Mouse (Mus musculus) adrenal gland, postnatal 10 days (tissue): ENCODE measurements around the gene Ptprk. TPM values are rescaled to one million over a fixed set of nuclear protein-coding genes. Genes with fewer than 3 reads are reported as not detected.

ENCODE experiments used
- DNase-seq: peaks from one replicate; pipeline ENCODE4 v3.0.0; 2021; ENCODE audit warnings: mixed read lengths
- total RNA-seq, 2 experiments: library from RNA; stranded (reverse); gene quantifications; 2 replicates each; pipeline ENCODE4 v1.2.3; 2021

Gene Ptprk
- total RNA-seq, 2 experiments from 2014 or later = 21.8 to 24.1 TPM

DNA sequence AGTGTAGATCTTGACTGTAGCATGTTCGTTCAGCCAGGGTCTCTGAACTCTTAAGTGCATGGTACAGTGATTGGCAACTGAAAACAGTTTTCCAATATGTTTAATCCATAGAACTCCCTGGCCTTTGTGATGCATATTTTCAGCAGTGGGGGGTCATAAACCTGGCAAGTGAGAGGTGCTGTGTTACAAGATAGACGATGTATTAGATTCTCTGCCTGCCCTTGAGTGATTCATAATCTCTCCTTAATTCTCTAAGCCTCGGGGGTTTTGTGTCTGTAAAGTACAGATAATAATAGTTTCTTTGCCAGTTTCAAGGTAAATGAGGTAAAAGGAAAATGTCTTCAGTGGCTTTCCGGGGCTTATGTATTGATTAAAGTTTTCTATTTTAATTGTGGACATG lies 475.9 kb downstream of the Ptprk start:
- DNase-seq = no peak

DNA sequence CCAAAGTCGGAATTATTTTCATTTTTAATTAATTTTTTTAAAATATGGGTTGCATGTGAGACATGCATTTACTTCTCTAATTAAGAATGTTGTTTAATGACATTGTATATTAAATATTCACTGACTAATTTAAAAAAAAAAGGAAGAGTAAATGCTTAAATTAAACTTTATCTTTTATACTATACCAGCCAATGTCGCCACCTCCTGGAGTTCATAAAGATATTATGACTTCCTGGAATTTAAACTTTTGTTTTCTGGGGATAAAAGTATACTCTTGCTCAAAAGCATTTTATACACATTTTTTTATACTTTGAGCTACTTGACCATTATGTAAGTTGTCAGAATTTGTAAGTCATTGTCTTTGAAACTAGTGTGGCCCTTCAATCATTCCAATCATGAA lies 477.4 kb downstream of the Ptprk start:
- DNase-seq = no peak

DNA sequence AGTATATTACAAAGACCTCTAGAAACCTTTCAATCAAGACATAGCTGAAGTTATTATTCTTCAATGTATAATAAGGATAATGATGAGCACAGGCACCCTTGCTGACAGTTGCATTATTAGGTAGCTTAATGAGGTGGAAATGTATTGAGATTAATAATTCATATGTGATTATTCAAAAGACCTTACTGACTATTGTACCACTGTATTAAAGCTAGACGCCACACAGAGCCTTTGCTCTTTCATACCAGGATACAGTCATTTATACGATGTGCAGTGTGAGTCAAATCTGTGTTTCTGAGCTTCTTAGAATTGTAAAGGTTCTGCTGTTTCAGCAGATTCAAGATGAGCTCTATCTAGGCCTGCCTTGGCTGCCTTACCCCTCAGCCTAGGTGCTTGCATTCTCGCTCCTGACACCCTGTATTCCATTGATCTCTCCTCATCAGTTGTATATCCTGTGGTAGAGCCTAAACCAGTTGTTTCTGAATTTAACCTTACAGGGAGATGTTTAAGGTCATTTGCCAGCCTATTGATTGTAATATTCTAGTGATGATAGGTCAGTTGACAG lies 489.6 kb downstream of the Ptprk start:
- no peak for DNase-seq

DNA sequence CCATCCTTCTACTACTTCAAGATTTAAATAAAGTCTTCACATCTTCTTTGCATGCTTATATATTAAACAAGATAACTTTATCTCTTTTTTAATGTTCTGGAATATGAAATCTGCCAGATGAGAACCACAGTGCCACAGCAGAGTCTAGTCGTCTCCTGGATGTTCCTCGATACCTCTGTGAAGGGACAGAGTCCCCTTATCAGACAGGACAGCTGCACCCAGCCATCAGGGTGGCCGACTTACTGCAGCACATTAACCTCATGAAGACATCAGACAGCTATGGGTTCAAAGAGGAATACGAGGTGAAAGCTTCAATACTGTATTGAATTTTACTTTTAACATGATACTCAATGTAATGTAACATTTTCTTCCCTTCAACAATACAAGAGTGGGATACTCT lies 491.8 kb downstream of the Ptprk start:
- no peak for DNase-seq

DNA sequence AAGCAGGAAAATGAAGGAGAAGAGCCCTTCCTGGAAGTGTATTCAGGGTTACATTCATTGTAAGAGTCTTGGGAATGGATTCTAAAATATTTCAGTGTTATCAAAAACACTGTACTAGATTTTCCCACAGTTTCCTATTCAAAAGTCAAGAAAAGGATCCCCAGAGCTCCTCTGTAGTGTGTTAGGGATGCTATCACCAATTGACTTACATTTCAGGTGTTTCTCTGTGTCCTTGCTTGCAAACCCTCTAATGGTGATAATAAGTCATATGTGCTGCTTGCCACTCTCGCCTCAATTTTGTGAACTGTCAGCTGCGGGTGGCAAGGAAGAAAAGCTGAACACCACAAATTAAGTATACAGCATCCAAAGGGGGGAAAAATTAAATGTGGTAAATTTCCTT lies 492.2 kb downstream of the Ptprk start:
- DNase-seq = no peak

DNA sequence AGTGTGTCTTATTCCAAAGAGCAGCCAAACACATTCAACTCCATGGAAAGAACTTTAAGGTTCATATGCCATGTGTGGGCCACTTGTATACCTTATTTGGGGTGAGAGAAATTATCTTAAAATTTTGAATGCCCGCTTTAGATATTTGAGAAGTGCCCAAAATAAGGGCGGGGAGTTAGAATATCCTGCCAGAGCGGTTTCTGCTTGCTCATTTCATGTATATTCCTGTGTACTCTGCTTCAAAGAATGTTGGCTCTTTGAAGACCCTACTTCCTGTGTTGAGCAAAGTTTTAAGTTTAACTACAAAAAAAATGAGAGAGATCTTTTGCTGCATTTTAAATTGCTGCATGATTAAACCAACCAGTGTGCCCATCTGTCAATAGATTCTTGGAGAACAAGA lies 492.8 kb downstream of the Ptprk start:
- DNase-seq = no peak

DNA sequence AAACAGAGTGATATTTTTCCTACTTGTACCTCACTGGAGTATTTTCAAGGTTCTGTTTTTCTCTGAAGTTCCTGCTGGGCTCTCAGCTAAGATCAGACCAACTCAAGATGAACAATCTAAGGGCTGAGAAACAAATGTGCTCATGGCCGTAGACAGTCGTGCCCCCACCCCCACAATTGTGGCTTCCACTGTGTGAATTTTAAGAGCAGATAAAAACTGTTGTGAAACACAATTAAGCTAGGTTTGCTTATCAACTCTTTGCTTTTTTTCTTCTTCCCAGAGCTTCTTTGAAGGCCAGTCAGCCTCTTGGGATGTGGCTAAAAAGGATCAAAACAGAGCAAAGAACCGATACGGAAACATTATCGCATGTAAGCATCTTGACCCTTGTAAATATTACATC lies 493.4 kb downstream of the Ptprk start:
- no peak for DNase-seq

DNA sequence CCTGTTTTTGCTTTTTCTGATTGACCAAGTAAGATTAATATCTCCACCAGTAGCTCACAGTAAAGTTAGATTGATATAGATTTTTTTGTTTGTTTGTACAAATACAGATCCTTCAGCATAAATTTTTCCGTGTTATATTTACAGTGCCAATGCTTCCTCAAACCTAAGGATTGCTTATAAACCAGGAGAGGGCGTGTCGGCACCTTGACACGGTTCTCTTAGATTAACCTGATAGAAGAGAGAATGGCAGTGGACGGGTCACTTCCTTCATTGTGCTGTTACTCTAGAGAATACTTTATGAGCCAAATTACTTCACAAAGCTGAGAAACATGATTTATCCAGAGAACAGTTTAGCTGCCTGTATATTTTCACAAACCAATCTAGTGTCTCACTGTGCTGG lies 505.0 kb downstream of the Ptprk start:
- DNase-seq = no peak

DNA sequence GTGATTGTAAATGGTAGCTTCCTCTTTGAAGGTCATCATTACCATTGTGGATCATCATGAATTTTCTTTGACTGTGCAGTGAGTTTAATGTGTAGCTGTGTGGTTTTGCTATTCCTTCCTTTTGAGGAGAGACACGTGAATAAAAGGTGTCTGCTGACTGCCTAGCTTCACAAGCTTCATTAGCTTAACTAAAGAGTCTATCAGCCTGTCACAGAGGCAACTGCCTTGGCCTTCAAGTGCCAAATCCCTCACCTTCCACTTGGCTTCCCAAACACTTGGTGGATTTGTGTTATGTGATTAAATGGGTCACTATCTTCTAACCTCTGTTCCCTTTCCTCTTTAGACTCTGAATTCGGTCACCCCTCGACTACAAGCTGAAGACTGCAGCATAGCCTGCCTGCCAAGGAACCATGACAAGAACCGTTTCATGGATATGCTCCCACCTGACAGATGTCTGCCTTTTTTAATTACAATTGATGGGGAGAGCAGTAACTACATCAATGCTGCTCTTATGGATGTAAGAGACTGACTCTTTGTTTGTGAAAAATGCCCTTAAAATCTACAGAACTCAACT lies 512.0 kb downstream of the Ptprk start:
- no peak for DNase-seq

DNA sequence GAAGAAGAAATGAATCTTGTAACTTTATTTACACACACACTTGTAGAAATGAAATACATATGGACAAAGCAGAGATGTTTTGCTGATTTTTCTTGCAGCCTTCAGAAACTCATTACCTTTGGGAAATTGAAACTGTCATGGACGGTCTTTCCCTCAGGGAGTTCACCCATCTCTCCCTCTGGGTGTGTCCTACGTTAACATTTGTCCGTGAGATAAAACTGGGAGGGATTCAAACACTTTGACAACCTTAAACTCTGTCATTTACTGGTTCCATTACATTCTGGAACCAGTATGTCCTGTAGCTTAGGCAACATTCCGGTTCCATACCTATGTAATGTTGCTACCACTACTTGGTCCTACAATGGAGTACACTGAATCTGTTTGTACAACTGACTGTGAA lies 513.8 kb downstream of the Ptprk start:
- DNase-seq = no peak

DNA sequence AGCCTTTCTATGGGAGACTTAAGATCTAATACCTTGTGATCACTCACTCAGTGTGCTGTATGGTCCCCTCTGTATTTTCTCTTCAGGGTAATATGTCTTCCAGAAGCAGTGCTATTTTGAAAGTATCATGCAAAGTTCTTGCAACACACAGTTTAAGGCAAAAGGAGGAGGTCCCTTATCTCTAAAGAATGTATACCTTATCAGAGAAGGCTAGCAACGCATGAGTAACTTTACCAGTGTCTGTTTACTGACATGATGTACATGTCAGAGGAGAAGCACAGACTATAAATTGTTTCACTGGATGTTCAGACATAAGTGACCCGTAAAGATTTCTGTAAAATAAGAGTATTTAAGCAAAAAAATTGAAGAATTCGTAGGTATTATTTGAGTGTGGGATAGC lies 516.2 kb downstream of the Ptprk start:
- no peak for DNase-seq

DNA sequence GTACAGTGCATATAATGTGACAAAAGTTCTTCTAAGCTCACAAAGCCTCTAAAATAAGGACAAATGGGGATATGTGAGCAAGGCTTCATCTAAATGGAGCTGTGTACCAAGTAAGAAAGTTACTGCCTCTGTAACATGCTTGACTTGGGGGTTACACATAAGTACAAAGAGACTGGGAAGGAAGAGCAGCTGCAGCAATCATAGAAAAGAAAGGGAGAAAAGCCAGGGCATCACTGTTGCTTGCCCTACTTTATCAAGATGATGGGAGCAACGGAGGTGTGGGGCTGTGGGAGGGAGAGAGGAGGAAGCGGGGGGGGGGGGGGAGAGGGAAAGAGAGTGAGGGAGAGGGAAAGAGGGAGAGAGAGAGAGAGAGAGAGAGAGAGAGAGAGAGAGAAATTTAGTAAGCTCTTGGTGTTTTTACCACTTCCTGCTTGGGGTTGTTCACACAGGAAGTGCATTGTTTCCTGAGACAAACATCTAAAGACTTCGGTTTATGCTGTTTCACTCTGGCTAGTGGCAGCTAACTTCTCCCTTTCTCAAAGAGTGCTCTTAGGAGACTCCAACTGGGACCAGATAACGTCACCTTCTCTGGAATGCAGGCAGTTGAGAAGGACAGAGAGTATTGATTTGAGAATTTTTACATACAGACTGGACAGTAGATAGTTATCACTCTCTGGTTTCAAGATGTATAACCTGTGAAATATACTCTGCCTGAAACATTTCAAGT lies 519.1 kb downstream of the Ptprk start:
- DNase-seq = no peak

DNA sequence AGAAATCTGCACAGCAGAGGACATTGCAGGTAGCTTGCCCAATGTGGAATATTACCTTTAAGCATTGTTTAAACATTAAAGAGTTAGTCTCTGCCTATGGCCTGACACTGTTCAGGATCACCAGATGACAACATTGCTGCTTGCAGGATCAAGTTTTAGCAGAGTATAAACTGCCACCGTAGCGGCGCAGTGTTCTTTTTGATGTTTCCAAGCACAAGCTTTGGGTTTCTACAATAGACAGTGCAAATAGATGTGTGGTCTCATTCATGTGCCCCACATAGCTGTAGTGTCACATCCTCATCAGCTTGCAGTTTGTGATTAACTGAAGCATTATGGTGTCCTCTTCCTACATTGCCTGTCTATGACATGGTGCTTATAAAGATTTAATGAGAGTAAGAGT lies 522.3 kb downstream of the Ptprk start:
- no peak for DNase-seq

DNA sequence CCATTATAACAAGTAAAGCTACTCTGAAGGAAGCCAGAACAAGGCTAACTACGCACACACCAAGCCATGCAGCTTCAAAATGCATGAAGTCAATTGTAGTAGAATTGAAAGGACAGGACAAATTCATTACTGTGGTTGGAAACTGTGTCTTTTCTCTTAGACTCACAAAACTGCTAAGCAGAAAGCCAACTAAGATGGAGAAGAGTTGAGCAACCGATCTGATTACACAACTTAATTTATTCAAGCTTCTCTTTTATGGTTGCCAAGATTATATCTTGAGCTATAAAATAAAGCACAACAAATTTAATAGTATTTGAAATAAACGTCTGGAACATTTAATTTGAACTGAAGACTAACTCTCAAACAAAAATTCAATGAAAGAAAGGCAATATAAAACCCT lies 534.5 kb downstream of the Ptprk start:
- DNase-seq = no peak

DNA sequence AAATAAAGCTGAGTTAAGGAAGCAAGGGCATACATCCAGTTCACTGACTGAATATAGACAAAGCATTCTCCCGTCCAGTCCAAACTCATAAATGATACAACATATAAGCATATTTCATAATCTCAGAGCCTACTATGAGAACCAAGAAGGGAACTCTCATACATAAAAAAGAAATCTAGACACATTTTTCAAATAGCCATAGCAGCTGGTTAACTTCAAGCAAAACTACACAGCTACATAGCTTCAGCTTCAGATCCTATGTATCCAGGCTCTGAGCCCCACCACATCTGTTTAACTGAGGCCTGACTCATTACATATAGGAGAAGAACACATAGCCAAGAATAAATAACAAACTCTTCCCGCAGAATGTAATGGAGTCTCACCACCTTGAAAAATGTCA lies 539.8 kb downstream of the Ptprk start:
- no peak for DNase-seq

DNA sequence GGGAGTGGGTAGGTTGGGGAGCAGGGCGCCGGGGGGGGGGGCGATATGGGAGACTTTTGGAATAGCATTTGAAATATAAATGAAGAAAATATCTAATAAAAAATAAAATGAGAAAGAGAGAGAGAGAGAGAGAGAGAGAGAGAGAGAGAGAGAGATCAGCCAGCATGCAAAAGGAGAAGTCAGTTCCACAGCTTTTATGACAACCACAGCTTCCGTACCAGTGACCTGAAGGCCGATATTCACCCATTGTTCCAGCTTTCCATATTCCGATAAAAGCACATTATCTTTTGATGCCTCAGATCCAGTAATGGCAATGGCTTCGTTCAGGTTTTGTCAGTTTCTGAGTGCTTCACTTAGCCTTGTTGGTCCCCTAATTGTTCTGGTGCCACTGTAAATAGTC lies 542.6 kb downstream of the Ptprk start:
- no peak for DNase-seq

DNA sequence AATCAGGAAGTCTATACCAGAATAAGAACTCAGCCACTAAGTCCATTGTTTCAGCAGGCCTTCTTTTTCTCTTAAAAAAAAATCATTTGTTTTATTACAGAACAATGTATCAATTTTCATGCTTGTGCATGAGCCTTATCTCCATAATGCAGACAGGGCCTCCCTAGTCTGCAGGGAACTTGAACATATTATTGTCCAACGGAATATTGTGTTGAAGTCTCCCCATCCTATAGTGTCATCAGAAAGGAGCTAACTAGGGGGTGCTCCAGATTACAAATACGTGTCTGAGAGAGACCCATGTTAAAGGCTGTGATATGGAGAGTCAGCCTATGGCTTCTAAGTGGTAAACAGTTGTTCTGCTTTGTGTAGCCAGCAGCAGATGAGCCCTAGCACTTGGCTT lies 543.4 kb downstream of the Ptprk start:
- DNase-seq = no peak

DNA sequence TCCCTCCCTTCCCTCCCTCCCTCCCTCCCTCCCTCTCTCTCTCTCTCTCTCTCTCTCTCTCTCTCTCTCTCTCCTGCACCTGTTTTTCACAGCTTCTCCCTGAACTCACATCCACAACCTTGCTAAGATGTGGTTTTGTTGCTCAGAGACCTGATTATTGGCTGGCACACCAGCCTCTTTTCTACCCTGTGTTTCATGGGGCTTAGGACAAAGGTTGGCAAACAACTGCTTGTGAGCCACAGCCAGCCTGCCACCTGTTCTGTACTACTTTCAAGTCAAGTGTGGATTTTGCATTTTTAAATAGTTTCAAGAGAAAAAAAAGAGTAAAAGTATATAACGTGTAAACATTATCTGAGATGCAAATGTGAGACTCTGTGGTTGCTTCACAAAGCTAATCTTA lies 544.8 kb downstream of the Ptprk start:
- no peak for DNase-seq

DNA sequence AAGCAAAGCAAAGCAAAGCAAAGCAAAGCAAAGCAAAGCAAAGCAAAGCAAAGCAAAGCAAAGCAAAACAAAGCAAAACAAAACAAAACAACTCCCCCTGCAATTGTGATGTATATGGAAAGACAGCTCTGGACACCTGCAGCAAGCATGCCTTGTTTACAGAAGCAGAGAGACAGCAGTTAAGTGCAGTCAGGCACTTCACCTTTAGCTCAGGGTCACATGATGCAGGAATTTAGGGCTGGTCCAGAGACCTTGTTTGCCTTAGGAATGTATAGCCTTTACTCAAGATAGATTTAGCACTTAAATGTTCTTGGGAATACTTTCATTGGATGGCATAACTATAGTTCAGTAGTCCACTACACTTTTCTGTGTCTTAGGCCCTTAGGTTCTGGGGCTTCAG lies 561.5 kb downstream of the Ptprk start:
- DNase-seq = no peak

DNA sequence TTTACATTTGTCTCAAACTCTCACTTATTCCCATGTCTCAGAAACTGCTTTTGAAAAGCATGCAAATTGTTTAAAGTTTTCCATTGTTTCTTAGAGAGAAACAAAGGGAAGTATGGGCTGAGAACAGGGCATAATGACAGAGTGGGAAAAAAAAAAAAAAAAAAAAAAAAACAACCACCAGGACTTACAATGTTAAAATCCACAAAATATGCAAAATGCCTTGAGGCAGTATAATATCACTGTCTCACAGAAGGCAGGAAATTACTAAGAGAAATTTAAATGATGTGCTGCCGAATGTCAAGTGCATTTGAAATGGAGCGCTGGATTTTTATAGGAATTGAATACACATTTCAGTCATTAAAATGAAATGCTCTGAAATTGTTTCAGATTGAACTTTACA lies 567.3 kb downstream of the Ptprk start:
- DNase-seq = no peak
